Mouse (Mus musculus): ENCODE measurements around the gene Tbx20. TPM values are rescaled to one million over a fixed set of nuclear protein-coding genes. Genes with fewer than 3 reads are reported as not detected.

Tbx20 gene
- polyA plus RNA-seq, 1 experiment from 2014 or later, result 1.8 TPM

- H3K27me3 ChIP-seq (ENCODE audit: control insufficient read depth, insufficient read depth, low read length), result peaks cover 96% of the 10 kb centered on the region
- no peak overlapping the region for H3K9ac ChIP-seq
- no peaks in the 10 kb centered on the region for H3K9me3 ChIP-seq (ENCODE audit: control insufficient read depth, low read length)
- no peaks in the 10 kb centered on the region for H3K36me3 ChIP-seq (replicated peaks; ENCODE audit: control insufficient read depth, insufficient read depth)
- DNase-seq (ENCODE audit: low spot score), result no peak
- H3K27ac ChIP-seq, result no peak overlapping the region
- peaks cover 14% of the 10 kb centered on the region for H3K4me1 ChIP-seq (replicated peaks; ENCODE audit: control insufficient read depth, insufficient read depth, low read length)
- no peak overlapping the region for H3K4me3 ChIP-seq (replicated peaks; ENCODE audit: low read length)
- ATAC-seq (ENCODE audit: low FRiP score), result no peak
- 3% methylated on average over 14 of the region's 14 CpGs for WGBS
- H3K4me2 ChIP-seq (replicated peaks), result no peak overlapping the region
Measured at GRCm38 (mm10) chr9:24778571-24778970, 4.5 kb upstream of the Tbx20 start.

GRCm38 (mm10) chr9:24777961-24778360, 3.9 kb upstream of the Tbx20 start:
- no peak overlapping the region for H3K27ac ChIP-seq
- H3K9me3 ChIP-seq (ENCODE audit: control insufficient read depth, low read length), result no peaks in the 10 kb centered on the region
- WGBS, result under 1% methylated on average over 14 of the region's 14 CpGs
- peaks cover 99% of the 10 kb centered on the region for H3K27me3 ChIP-seq (ENCODE audit: control insufficient read depth, insufficient read depth, low read length)
- H3K36me3 ChIP-seq (replicated peaks; ENCODE audit: control insufficient read depth, insufficient read depth), result no peaks in the 10 kb centered on the region
- H3K4me2 ChIP-seq (replicated peaks), result no peak overlapping the region
- DNase-seq (ENCODE audit: low spot score), result no peak
- H3K4me3 ChIP-seq (replicated peaks; ENCODE audit: low read length), result no peak overlapping the region
- no peak for ATAC-seq (ENCODE audit: low FRiP score)
- peaks cover 14% of the 10 kb centered on the region for H3K4me1 ChIP-seq (replicated peaks; ENCODE audit: control insufficient read depth, insufficient read depth, low read length)
- H3K9ac ChIP-seq, result no peak overlapping the region

GRCm38 (mm10) chr9:24777176-24777895, 3.2 kb upstream of the Tbx20 start:
- WGBS, result under 1% methylated on average over 37 of the region's 37 CpGs
- Histone ChIP-seq H3K4me2 (replicated peaks) (no peak overlapping the region), H3K9me3 (ENCODE audit: control insufficient read depth, low read length) (no peaks in the 10 kb centered on the region), H3K4me1 (replicated peaks; ENCODE audit: control insufficient read depth, insufficient read depth, low read length) (peaks cover 14% of the 10 kb centered on the region), H3K9ac (no peak overlapping the region), H3K36me3 (replicated peaks; ENCODE audit: control insufficient read depth, insufficient read depth) (no peaks in the 10 kb centered on the region), H3K27ac (no peak overlapping the region), H3K27me3 (ENCODE audit: control insufficient read depth, insufficient read depth, low read length) (peaks cover 99% of the 10 kb centered on the region), H3K4me3 (replicated peaks; ENCODE audit: low read length) (no peak overlapping the region)
- DNase-seq (ENCODE audit: low spot score) (no peak), ATAC-seq (ENCODE audit: low FRiP score) (no peak)

- no peak overlapping the region for H3K9ac ChIP-seq
- peaks cover 14% of the 10 kb centered on the region for H3K4me1 ChIP-seq (replicated peaks; ENCODE audit: control insufficient read depth, insufficient read depth, low read length)
- H3K9me3 ChIP-seq (ENCODE audit: control insufficient read depth, low read length), result no peaks in the 10 kb centered on the region
- no peaks in the 10 kb centered on the region for H3K36me3 ChIP-seq (replicated peaks; ENCODE audit: control insufficient read depth, insufficient read depth)
- H3K27me3 ChIP-seq (ENCODE audit: control insufficient read depth, insufficient read depth, low read length), result peaks cover 99% of the 10 kb centered on the region
- no peak overlapping the region for H3K4me3 ChIP-seq (replicated peaks; ENCODE audit: low read length)
- ATAC-seq (ENCODE audit: low FRiP score) (no peak), DNase-seq (ENCODE audit: low spot score) (no peak)
- no peak overlapping the region for H3K27ac ChIP-seq
- H3K4me2 ChIP-seq (replicated peaks), result no peak overlapping the region
- under 1% methylated on average over 9 of the region's 9 CpGs for WGBS
Measured at GRCm38 (mm10) chr9:24776487-24776886, 2.4 kb upstream of the Tbx20 start.

- 0% methylated on average over 1 of the region's 1 CpGs for WGBS
- DNase-seq (ENCODE audit: low spot score), result no peak
Measured at GRCm38 (mm10) chr9:24775567-24775966, 1.5 kb upstream of the Tbx20 start.

GRCm38 (mm10) chr9:24775001-24775400, 898 bp upstream of the Tbx20 start:
- DNase-seq (ENCODE audit: low spot score) (no peak), ATAC-seq (ENCODE audit: low FRiP score) (no peak)
- Histone ChIP-seq H3K4me1 (replicated peaks; ENCODE audit: control insufficient read depth, insufficient read depth, low read length) (peaks cover 11% of the 10 kb centered on the region; the same call in 1 of the 2 replicates), H3K4me2 (replicated peaks) (no peak overlapping the region), H3K36me3 (replicated peaks; ENCODE audit: control insufficient read depth, insufficient read depth) (no peaks in the 10 kb centered on the region), H3K27me3 (ENCODE audit: control insufficient read depth, insufficient read depth, low read length) (peaks cover 99% of the 10 kb centered on the region), H3K9ac (no peak overlapping the region), H3K4me3 (replicated peaks; ENCODE audit: low read length) (no peak overlapping the region), H3K27ac (no peak overlapping the region), H3K9me3 (ENCODE audit: control insufficient read depth, low read length) (no peaks in the 10 kb centered on the region)
- 1% methylated on average over 9 of the region's 9 CpGs for WGBS

More at GRCm38 (mm10) chr9:24775567-24775966, 1.5 kb upstream of the Tbx20 start:
- Histone ChIP-seq H3K4me3 (replicated peaks; ENCODE audit: low read length) (no peak overlapping the region), H3K27me3 (ENCODE audit: control insufficient read depth, insufficient read depth, low read length) (peaks cover 99% of the 10 kb centered on the region), H3K4me2 (replicated peaks) (no peak overlapping the region), H3K36me3 (replicated peaks; ENCODE audit: control insufficient read depth, insufficient read depth) (no peaks in the 10 kb centered on the region), H3K9ac (no peak overlapping the region), H3K4me1 (replicated peaks; ENCODE audit: control insufficient read depth, insufficient read depth, low read length) (peaks cover 8% of the 10 kb centered on the region; the same call in 1 of the 2 replicates), H3K9me3 (ENCODE audit: control insufficient read depth, low read length) (no peaks in the 10 kb centered on the region), H3K27ac (no peak overlapping the region)
- no peak for ATAC-seq (ENCODE audit: low FRiP score)

GRCm38 (mm10) chr9:24773669-24774068, 434 bp downstream of the Tbx20 start:
- Histone ChIP-seq H3K4me1 (replicated peaks; ENCODE audit: control insufficient read depth, insufficient read depth, low read length) (peaks cover 11% of the 10 kb centered on the region; the same call in 1 of the 2 replicates), H3K27ac (no peak overlapping the region), H3K4me3 (replicated peaks; ENCODE audit: low read length) (peak overlapping the region; percentile 22), H3K9me3 (ENCODE audit: control insufficient read depth, low read length) (no peaks in the 10 kb centered on the region), H3K9ac (no peak overlapping the region), H3K27me3 (ENCODE audit: control insufficient read depth, insufficient read depth, low read length) (peaks cover 99% of the 10 kb centered on the region), H3K36me3 (replicated peaks; ENCODE audit: control insufficient read depth, insufficient read depth) (no peaks in the 10 kb centered on the region), H3K4me2 (replicated peaks) (peak overlapping the region; percentile 43)
- ATAC-seq (ENCODE audit: low FRiP score), result peak; percentile 17; the same call in 1 of the 2 replicates
- DNase-seq (ENCODE audit: low spot score), result no peak
- WGBS, result 0% methylated on average over 19 of the region's 19 CpGs

- under 1% methylated on average over 9 of the region's 9 CpGs for WGBS
- Histone ChIP-seq H3K4me2 (replicated peaks) (no peak overlapping the region), H3K36me3 (replicated peaks; ENCODE audit: control insufficient read depth, insufficient read depth) (no peaks in the 10 kb centered on the region), H3K4me1 (replicated peaks; ENCODE audit: control insufficient read depth, insufficient read depth, low read length) (peaks cover 11% of the 10 kb centered on the region; the same call in 1 of the 2 replicates), H3K27me3 (ENCODE audit: control insufficient read depth, insufficient read depth, low read length) (peaks cover 100% of the 10 kb centered on the region), H3K9me3 (ENCODE audit: control insufficient read depth, low read length) (no peaks in the 10 kb centered on the region), H3K27ac (no peak overlapping the region), H3K4me3 (replicated peaks; ENCODE audit: low read length) (0 out of 2 replicates have a peak overlapping the region, but pooled peaks have one; percentile 22), H3K9ac (no peak overlapping the region)
- ATAC-seq (ENCODE audit: low FRiP score) (no peak), DNase-seq (ENCODE audit: low spot score) (no peak)
Measured at GRCm38 (mm10) chr9:24773171-24773570, 932 bp downstream of the Tbx20 start.

- Histone ChIP-seq H3K4me3 (replicated peaks; ENCODE audit: low read length) (no peak overlapping the region), H3K27ac (no peak overlapping the region), H3K4me2 (replicated peaks) (no peak overlapping the region), H3K9me3 (ENCODE audit: control insufficient read depth, low read length) (no peaks in the 10 kb centered on the region), H3K27me3 (ENCODE audit: control insufficient read depth, insufficient read depth, low read length) (peaks cover 100% of the 10 kb centered on the region), H3K4me1 (replicated peaks; ENCODE audit: control insufficient read depth, insufficient read depth, low read length) (peaks cover 11% of the 10 kb centered on the region; the same call in 1 of the 2 replicates), H3K36me3 (replicated peaks; ENCODE audit: control insufficient read depth, insufficient read depth) (no peaks in the 10 kb centered on the region), H3K9ac (no peak overlapping the region)
- WGBS, result 9% methylated on average over 9 of the region's 9 CpGs
- DNase-seq (ENCODE audit: low spot score) (no peak), ATAC-seq (ENCODE audit: low FRiP score) (no peak)
Measured at GRCm38 (mm10) chr9:24772431-24773120, 1.5 kb downstream of the Tbx20 start.
